In the genomic region with DNA sequence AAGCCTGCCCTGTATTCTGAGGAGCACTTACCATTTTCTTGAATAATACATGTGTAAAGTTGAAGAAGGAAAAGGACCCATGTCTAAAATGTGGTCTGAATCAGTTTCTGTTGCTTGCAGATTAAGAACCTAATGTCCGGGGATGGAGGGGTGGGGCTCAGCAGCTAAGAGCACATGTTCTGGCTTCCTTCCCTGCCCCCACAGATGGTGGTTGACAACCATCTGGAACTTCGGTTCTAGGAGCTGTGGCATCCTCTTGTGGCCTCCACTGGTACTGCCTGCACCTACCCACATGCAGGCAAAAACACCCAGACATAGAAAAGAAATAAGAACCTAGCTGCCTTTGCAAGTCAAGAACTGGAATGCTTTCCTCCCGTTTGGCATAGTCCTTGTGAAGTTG, we compare ENCODE assay signal across 8 mouse cellular contexts.
DNase-seq lines count a peak whose midpoint lies in the region; ATAC-seq and TF ChIP-seq lines count a peak whose summit lies in the region.

No protein-coding gene starts in this region.

- H3K36me3 ChIP-seq in G1E (replicated peaks): peaks cover 96% of the 10 kb centered on the region
- peaks cover 78% of the 10 kb centered on the region for H3K36me3 ChIP-seq in embryonic facial prominence, embryonic 10.5 days (replicated peaks)
- peaks cover 84% of the 10 kb centered on the region for H3K36me3 ChIP-seq in megakaryocyte, embryonic 14.5 days (replicated peaks; ENCODE audit: low read length)

- H3K4me1 ChIP-seq in G1E (ENCODE audit: insufficient read depth, low read depth, low read length): peaks cover 8% of the 10 kb centered on the region; the same call in 1 of the 2 replicates
- H3K4me1 ChIP-seq in embryonic facial prominence, embryonic 10.5 days: peaks cover 42% of the 10 kb centered on the region
- H3K4me1 ChIP-seq in megakaryocyte, embryonic 14.5 days: peaks cover 96% of the 10 kb centered on the region

- intact Hi-C loops in heart, postnatal 10 days (cut with DNase I): loop anchor here (2.0 to 5.0 kb wide), 3 partner anchors 71 to 347 kb away; a partner anchor contains a TSS

- ATAC-seq in G1E (ENCODE audit: extremely low read depth, insufficient number of reproducible peaks, low FRiP score, poor library complexity, severe bottlenecking): peak; percentile 71; the same call in 1 of the 2 replicates
- no peak for ATAC-seq in erythroid progenitor cell, adult 5-6 weeks (replicated peaks; ENCODE audit: low FRiP score, poor library complexity, severe bottlenecking)

- H3K27ac ChIP-seq in embryonic facial prominence, embryonic 10.5 days (replicated peaks): no peak overlapping the region

- no peak overlapping the region for H3K4me3 ChIP-seq in G1E (ENCODE audit: low read depth, low read length)
- H3K4me3 ChIP-seq in embryonic facial prominence, embryonic 10.5 days: no peak overlapping the region
- H3K4me3 ChIP-seq in megakaryocyte, embryonic 14.5 days (replicated peaks): peak overlapping the region; percentile 57

- no peaks in the 10 kb centered on the region for H3K9me3 ChIP-seq in G1E (replicated peaks)
- H3K9me3 ChIP-seq in embryonic facial prominence, embryonic 10.5 days: no peaks in the 10 kb centered on the region
- no peaks in the 10 kb centered on the region for H3K9me3 ChIP-seq in megakaryocyte, embryonic 14.5 days

- 35% methylated on average over 3 of the region's 3 CpGs for WGBS in embryonic facial prominence, embryonic 10.5 days

- no peaks in the 10 kb centered on the region for H3K27me3 ChIP-seq in G1E (ENCODE audit: insufficient read depth, low read length)
- H3K27me3 ChIP-seq in embryonic facial prominence, embryonic 10.5 days (replicated peaks; ENCODE audit: low read depth, poor library complexity, severe bottlenecking): no peaks in the 10 kb centered on the region
- no peaks in the 10 kb centered on the region for H3K27me3 ChIP-seq in megakaryocyte, embryonic 14.5 days (replicated peaks)

- DNase-seq in G1E (ENCODE audit: low spot score): no peak
- DNase-seq in adrenal gland, postnatal 14 days: peak; percentile 90
- DNase-seq in embryonic facial prominence, embryonic 10.5 days (ENCODE audit: low spot score): peak; percentile 67
- peak; percentile 89 to 92 for DNase-seq in heart, postnatal 10 days
- peak; percentile 89 to 91 for DNase-seq in left cerebral cortex, adult 18-20 months (ENCODE audit: low spot score in 2 of 2)
- peak; percentile 17 for DNase-seq in spleen, adult 12 weeks (ENCODE audit: low spot score)

- peak; percentile 97 for TF ChIP-seq CTCF in G1E (IDR thresholded peaks at IDR 0.05; ENCODE audit: low read depth, low read length)
